Mouse (Mus musculus) hindbrain, embryonic 16.5 days (tissue): ENCODE results near the gene Nup205. TPM values are rescaled to one million over a fixed set of nuclear protein-coding genes. Genes with fewer than 3 reads are reported as not detected.
"Not testable (repeated sequence)": the region's sequence is repeated elsewhere in the genome, so short reads cannot be mapped to it uniquely, and the experiment has no call there.

ENCODE experiments used
- ATAC-seq: fragments of 200-750 bp; cut with Nextera tagmentation; 2 replicates; pipeline ENCODE4 v1.8.0; 2017; ENCODE audit warnings: moderate TSS enrichment, moderate library complexity
- H3K27ac ChIP-seq: fragments of 300-500 bp; sonication (generic); 2 replicates; pipeline ENCODE4 v1.5.1; 2014; ENCODE audit warnings: low read depth, mild to moderate bottlenecking, control low read depth, low read length, moderate library complexity
- H3K27me3 ChIP-seq: fragments of 300-500 bp; sonication (generic); replicated peaks from 2 replicates; pipeline ENCODE4 v1.6.1; 2014; ENCODE audit warnings: low read length; ENCODE audit not compliant: control insufficient read depth, insufficient read depth
- H3K36me3 ChIP-seq: fragments of 300-500 bp; sonication (generic); 2 replicates; pipeline ENCODE4 v1.6.1; 2014; ENCODE audit warnings: mild to moderate bottlenecking, low read length, moderate library complexity, mixed read lengths; ENCODE audit not compliant: control insufficient read depth, insufficient read depth
- H3K4me1 ChIP-seq: fragments of 300-500 bp; sonication (generic); 2 replicates; pipeline ENCODE4 v1.6.1; 2014; ENCODE audit warnings: low read depth, low read length; ENCODE audit not compliant: control insufficient read depth, insufficient read depth
- H3K4me2 ChIP-seq: fragments of 300-500 bp; sonication (generic); 2 replicates; pipeline ENCODE4 v1.6.1; 2014; ENCODE audit warnings: mild to moderate bottlenecking, low read length, control low read depth, moderate library complexity
- H3K4me3 ChIP-seq: fragments of 300-500 bp; sonication (generic); 2 replicates; pipeline ENCODE4 v1.5.1; 2014; ENCODE audit warnings: mild to moderate bottlenecking, low read length, control low read depth, moderate library complexity
- H3K9ac ChIP-seq: fragments of 300-500 bp; sonication (generic); 2 replicates; pipeline ENCODE4 v1.6.1; 2014; ENCODE audit warnings: low read depth, mild to moderate bottlenecking, control low read depth, low read length, moderate library complexity
- H3K9me3 ChIP-seq: fragments of 300-500 bp; sonication (generic); 2 replicates; pipeline ENCODE4 v1.6.1; 2014; ENCODE audit warnings: mild to moderate bottlenecking, low read length, moderate library complexity; ENCODE audit not compliant: control insufficient read depth
- WGBS: fragments of 180-500 bp; shearing (Covaris S2); extraction: QIAGEN DNeasy Blood & Tissue Kit; methylation state at CpG from one replicate; pipeline ENCODE4 v1.1.7; 2014; 5-methylcytosine and 5-hydroxymethylcytosine counted together
- polyA plus RNA-seq: library from polyadenylated mRNA; unstranded; fragments of >200 nt; fragmentation: Nextera tagmentation; extraction: Ambion mirVana; gene quantifications from 2 replicates; pipeline ENCODE4 v1.2.1, GENCODE M21; 2015

Nup205 gene
- polyA plus RNA-seq, 1 experiment from 2014 or later, result 17.0 TPM

DNA sequence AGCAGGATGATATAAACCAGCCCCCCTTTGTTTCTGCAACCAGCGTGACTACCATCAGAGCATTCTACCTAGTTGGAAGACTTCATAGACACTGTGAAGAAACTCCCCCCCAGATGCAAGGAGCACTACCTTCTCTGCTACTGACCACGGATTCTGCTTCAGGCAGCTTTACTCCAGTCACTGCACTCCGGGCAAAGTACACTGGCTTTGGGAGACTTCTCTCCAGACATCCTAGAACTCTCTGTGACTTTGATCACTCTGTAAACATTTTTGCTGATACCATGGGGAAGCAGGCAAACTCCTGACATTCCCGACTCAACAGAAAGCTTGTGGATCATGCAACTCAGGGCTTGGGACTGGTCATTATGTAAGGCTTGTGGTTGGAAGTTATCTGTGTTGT lies 8.0 kb upstream of the Nup205 start:
- Histone ChIP-seq H3K4me1 (no peaks in the 10 kb centered on the region), H3K4me3 (no peak overlapping the region), H3K9me3 (no peaks in the 10 kb centered on the region), H3K27me3 (no peaks in the 10 kb centered on the region), H3K36me3 (no peaks in the 10 kb centered on the region), H3K27ac (no peak overlapping the region), H3K9ac (no peak overlapping the region), H3K4me2 (no peak overlapping the region)
- ATAC-seq, result no peak
- 85% methylated on average over 4 of the region's 4 CpGs for WGBS

DNA sequence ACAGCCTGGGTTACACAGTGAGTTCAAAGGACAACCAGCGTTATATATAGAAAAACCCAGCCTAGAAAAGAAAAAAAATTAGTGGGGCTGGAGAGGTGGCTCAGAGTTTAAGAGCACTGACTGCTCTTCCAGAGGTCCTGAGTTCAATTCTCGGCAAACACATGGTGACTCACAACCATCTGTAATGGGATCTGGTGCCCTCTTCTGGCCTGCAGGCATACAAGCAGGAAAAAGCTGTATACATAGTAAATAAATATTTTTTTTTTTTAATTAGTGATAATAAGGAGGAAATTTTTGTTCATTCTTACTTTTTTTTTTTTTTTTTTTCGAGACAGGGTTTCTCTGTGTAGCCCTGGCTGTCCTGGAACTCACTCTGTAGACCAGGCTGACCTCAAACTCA lies 5.2 kb upstream of the Nup205 start:
- H3K9ac ChIP-seq, H3K36me3 ChIP-seq, H3K4me2 ChIP-seq, H3K4me1 ChIP-seq, H3K27me3 ChIP-seq, H3K4me3 ChIP-seq, H3K9me3 ChIP-seq, ATAC-seq, H3K27ac ChIP-seq: not testable (repeated sequence)
- 54% methylated on average over 3 of the region's 3 CpGs for WGBS

GRCm38 (mm10) chr6:35173181-35173580 lies 4.0 kb upstream of the Nup205 start:
- Histone ChIP-seq H3K36me3 (no peaks in the 10 kb centered on the region), H3K27me3 (no peaks in the 10 kb centered on the region), H3K4me1 (no peaks in the 10 kb centered on the region), H3K4me3 (no peak overlapping the region), H3K9me3 (no peaks in the 10 kb centered on the region), H3K9ac (no peak overlapping the region), H3K27ac (no peak overlapping the region), H3K4me2 (no peak overlapping the region)
- WGBS, result 86% methylated on average over 4 of the region's 4 CpGs
- ATAC-seq, result no peak

GRCm38 (mm10) chr6:35177650-35178272 lies 540 bp downstream of the Nup205 start:
- peak overlapping the region; percentile 83 for H3K4me3 ChIP-seq
- peak overlapping the region; percentile 91 for H3K9ac ChIP-seq
- H3K27ac ChIP-seq, result peak overlapping the region; percentile 99
- H3K4me2 ChIP-seq, result peak overlapping the region; percentile 79
- H3K4me1 ChIP-seq, result peaks cover 5% of the 10 kb centered on the region; the same call in 1 of the 2 replicates
- H3K36me3 ChIP-seq, result no peaks in the 10 kb centered on the region
- H3K9me3 ChIP-seq, result no peaks in the 10 kb centered on the region
- no peaks in the 10 kb centered on the region for H3K27me3 ChIP-seq
- WGBS, result under 1% methylated on average over 57 of the region's 69 CpGs
- peak; percentile 78 for ATAC-seq

GRCm38 (mm10) chr6:35179299-35179698 lies 2.1 kb downstream of the Nup205 start:
- ATAC-seq, H3K27me3 ChIP-seq, H3K9me3 ChIP-seq, H3K9ac ChIP-seq, H3K36me3 ChIP-seq, H3K4me3 ChIP-seq, H3K4me1 ChIP-seq, H3K27ac ChIP-seq, H3K4me2 ChIP-seq: not testable (repeated sequence)
- WGBS, result 97% methylated on average over 3 of the region's 3 CpGs

GRCm38 (mm10) chr6:35184781-35185180 lies 7.6 kb downstream of the Nup205 start:
- H3K4me1 ChIP-seq, result no peaks in the 10 kb centered on the region
- no peak for ATAC-seq
- H3K9me3 ChIP-seq, result no peaks in the 10 kb centered on the region
- no peak overlapping the region for H3K27ac ChIP-seq
- H3K27me3 ChIP-seq, result no peaks in the 10 kb centered on the region
- H3K4me3 ChIP-seq, result no peak overlapping the region
- 96% methylated on average over 1 of the region's 1 CpGs for WGBS
- no peak overlapping the region for H3K4me2 ChIP-seq
- H3K36me3 ChIP-seq, result peaks cover 14% of the 10 kb centered on the region
- no peak overlapping the region for H3K9ac ChIP-seq

DNA sequence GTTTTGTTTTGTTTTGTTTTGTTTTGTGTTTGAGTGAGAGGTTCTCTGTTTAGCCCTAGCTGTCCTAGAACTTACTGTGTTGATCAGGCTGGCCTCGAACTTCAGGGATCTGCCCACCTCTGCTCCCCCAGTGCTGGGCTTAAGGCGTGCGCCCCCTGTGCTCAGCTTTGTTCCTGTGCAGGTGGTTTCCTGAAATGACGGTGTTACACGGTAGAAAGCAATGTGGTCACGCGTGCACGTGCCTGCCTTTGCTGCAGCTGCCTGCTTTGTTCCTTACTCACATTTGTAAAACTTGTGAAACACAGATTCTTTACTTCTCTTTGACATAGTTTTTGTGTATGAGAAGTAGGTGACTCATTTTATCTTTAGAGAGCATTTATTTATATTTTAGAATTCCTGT lies 14.0 kb downstream of the Nup205 start:
- H3K9me3 ChIP-seq, result no peaks in the 10 kb centered on the region
- no peak for ATAC-seq
- H3K4me3 ChIP-seq, result no peak overlapping the region
- H3K4me2 ChIP-seq, result no peak overlapping the region
- no peak overlapping the region for H3K9ac ChIP-seq
- 90% methylated on average over 8 of the region's 8 CpGs for WGBS
- peaks cover 44% of the 10 kb centered on the region for H3K36me3 ChIP-seq
- no peaks in the 10 kb centered on the region for H3K27me3 ChIP-seq
- H3K27ac ChIP-seq, result no peak overlapping the region
- no peaks in the 10 kb centered on the region for H3K4me1 ChIP-seq

DNA sequence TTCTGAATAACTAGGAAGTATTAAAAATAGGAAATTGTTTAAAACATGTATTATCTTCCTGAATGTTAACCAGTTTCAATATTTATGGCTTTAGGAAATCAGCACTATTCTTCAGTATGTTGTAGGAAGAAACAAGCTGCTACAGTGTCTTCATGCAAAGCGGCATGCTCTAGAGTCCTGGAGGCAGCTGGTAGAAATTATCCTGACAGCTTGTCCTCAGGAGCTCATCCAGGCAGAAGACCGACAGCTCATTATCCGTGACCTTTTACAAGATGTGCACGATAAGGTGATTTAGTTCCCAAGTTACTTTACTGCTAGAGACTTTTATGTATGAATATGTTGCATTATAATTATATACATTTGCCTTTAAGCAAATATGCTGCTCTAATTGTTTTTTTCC lies 48.5 kb downstream of the Nup205 start:
- ATAC-seq, result no peak
- WGBS, result 83% methylated on average over 4 of the region's 4 CpGs
- no peaks in the 10 kb centered on the region for H3K4me1 ChIP-seq
- no peak overlapping the region for H3K4me3 ChIP-seq
- H3K27ac ChIP-seq, result no peak overlapping the region
- H3K9ac ChIP-seq, result no peak overlapping the region
- H3K4me2 ChIP-seq, result no peak overlapping the region
- peaks cover 21% of the 10 kb centered on the region for H3K36me3 ChIP-seq
- H3K27me3 ChIP-seq, result no peaks in the 10 kb centered on the region
- no peaks in the 10 kb centered on the region for H3K9me3 ChIP-seq

DNA sequence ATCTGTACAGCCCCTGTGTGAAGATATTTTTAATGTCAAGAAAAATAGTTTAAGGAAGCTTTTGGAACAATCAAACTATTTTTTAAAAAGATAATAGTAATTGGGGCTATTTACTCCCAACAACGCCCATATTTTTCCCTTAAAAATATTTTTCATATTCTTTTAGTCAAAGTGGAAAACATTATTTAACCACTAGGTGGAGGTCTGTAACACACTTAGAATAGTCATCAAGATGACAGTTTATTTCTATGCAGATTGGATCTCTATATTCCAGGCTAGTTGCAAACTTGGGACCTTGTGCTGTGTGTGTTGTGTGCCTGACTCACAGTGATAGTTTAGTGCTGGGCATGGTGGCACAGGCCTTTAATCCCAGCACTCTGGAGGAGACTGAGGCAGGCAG lies 52.2 kb downstream of the Nup205 start:
- Histone ChIP-seq H3K4me1 (no peaks in the 10 kb centered on the region), H3K4me3 (no peak overlapping the region), H3K27me3 (no peaks in the 10 kb centered on the region), H3K9ac (no peak overlapping the region), H3K9me3 (no peaks in the 10 kb centered on the region), H3K36me3 (peaks cover 36% of the 10 kb centered on the region), H3K4me2 (no peak overlapping the region), H3K27ac (no peak overlapping the region)
- 88% methylated on average over 1 of the region's 1 CpGs for WGBS
- ATAC-seq, result no peak
